Mouse (Mus musculus): Measurements from ENCODE around the gene Rxfp2. TPM values are rescaled to one million over a fixed set of nuclear protein-coding genes. Genes with fewer than 3 reads are reported as not detected.

The Rxfp2 gene
- polyA plus RNA-seq, 1 experiment from 2014 or later = 0.34 TPM

GRCm38 (mm10) chr5:150016861-150017260 lies 1.6 kb upstream of the Rxfp2 start:
- WGBS = 20% methylated on average over 10 of the region's 10 CpGs

GRCm38 (mm10) chr5:150017672-150018071 lies 803 bp upstream of the Rxfp2 start:
- ATAC-seq = no peak
- Histone ChIP-seq H3K27me3 (replicated peaks; ENCODE audit: control insufficient read depth, insufficient read depth, low read length) (no peaks in the 10 kb centered on the region), H3K9ac (replicated peaks; ENCODE audit: low read depth, low read length) (no peak overlapping the region), H3K9me3 (ENCODE audit: control insufficient read depth, low read length) (no peaks in the 10 kb centered on the region), H3K36me3 (ENCODE audit: control insufficient read depth, insufficient read depth) (no peaks in the 10 kb centered on the region), H3K27ac (ENCODE audit: low read length) (no peak overlapping the region), H3K4me2 (ENCODE audit: low read length) (no peak overlapping the region), H3K4me3 (replicated peaks; ENCODE audit: low read length) (no peak overlapping the region), H3K4me1 (replicated peaks; ENCODE audit: control insufficient read depth, insufficient read depth, low read length) (peaks cover 3% of the 10 kb centered on the region)
- 47% methylated on average over 9 of the region's 9 CpGs for WGBS

More at GRCm38 (mm10) chr5:150016861-150017260, 1.6 kb upstream of the Rxfp2 start:
- ATAC-seq = no peak
- Histone ChIP-seq H3K27me3 (replicated peaks; ENCODE audit: control insufficient read depth, insufficient read depth, low read length) (no peaks in the 10 kb centered on the region), H3K9me3 (ENCODE audit: control insufficient read depth, low read length) (no peaks in the 10 kb centered on the region), H3K27ac (ENCODE audit: low read length) (no peak overlapping the region), H3K4me3 (replicated peaks; ENCODE audit: low read length) (no peak overlapping the region), H3K36me3 (ENCODE audit: control insufficient read depth, insufficient read depth) (no peaks in the 10 kb centered on the region), H3K4me1 (replicated peaks; ENCODE audit: control insufficient read depth, insufficient read depth, low read length) (peaks cover 3% of the 10 kb centered on the region; the same call in 1 of the 2 replicates), H3K9ac (replicated peaks; ENCODE audit: low read depth, low read length) (no peak overlapping the region), H3K4me2 (ENCODE audit: low read length) (no peak overlapping the region)

GRCm38 (mm10) chr5:150020851-150021250 lies 2.4 kb downstream of the Rxfp2 start:
- no peak overlapping the region for H3K27ac ChIP-seq (ENCODE audit: low read length)
- no peaks in the 10 kb centered on the region for H3K9me3 ChIP-seq (ENCODE audit: control insufficient read depth, low read length)
- H3K4me2 ChIP-seq (ENCODE audit: low read length) = 0 out of 2 replicates have a peak overlapping the region, but pooled peaks have one; percentile 2
- H3K36me3 ChIP-seq (ENCODE audit: control insufficient read depth, insufficient read depth) = no peaks in the 10 kb centered on the region
- no peak overlapping the region for H3K4me3 ChIP-seq (replicated peaks; ENCODE audit: low read length)
- ATAC-seq = peak; percentile 90
- H3K9ac ChIP-seq (replicated peaks; ENCODE audit: low read depth, low read length) = no peak overlapping the region
- peaks cover 3% of the 10 kb centered on the region for H3K4me1 ChIP-seq (replicated peaks; ENCODE audit: control insufficient read depth, insufficient read depth, low read length)
- H3K27me3 ChIP-seq (replicated peaks; ENCODE audit: control insufficient read depth, insufficient read depth, low read length) = no peaks in the 10 kb centered on the region
- WGBS = 2% methylated on average over 6 of the region's 6 CpGs

- Histone ChIP-seq H3K9ac (replicated peaks; ENCODE audit: low read depth, low read length) (no peak overlapping the region), H3K4me1 (replicated peaks; ENCODE audit: control insufficient read depth, insufficient read depth, low read length) (peaks cover 3% of the 10 kb centered on the region), H3K36me3 (ENCODE audit: control insufficient read depth, insufficient read depth) (no peaks in the 10 kb centered on the region), H3K4me2 (ENCODE audit: low read length) (no peak overlapping the region), H3K27ac (ENCODE audit: low read length) (no peak overlapping the region), H3K9me3 (ENCODE audit: control insufficient read depth, low read length) (no peaks in the 10 kb centered on the region), H3K4me3 (replicated peaks; ENCODE audit: low read length) (no peak overlapping the region), H3K27me3 (replicated peaks; ENCODE audit: control insufficient read depth, insufficient read depth, low read length) (no peaks in the 10 kb centered on the region)
- 20% methylated on average over 4 of the region's 4 CpGs for WGBS
- ATAC-seq = 0 out of 2 replicates have a peak, but pooled peaks have one; percentile 43
These were observed 3.3 kb downstream of the Rxfp2 start for GRCm38 (mm10) chr5:150021805-150022204.

GRCm38 (mm10) chr5:150022556-150022955 lies 4.1 kb downstream of the Rxfp2 start:
- Histone ChIP-seq H3K4me1 (replicated peaks; ENCODE audit: control insufficient read depth, insufficient read depth, low read length) (peaks cover 3% of the 10 kb centered on the region), H3K4me2 (ENCODE audit: low read length) (no peak overlapping the region), H3K27me3 (replicated peaks; ENCODE audit: control insufficient read depth, insufficient read depth, low read length) (no peaks in the 10 kb centered on the region), H3K4me3 (replicated peaks; ENCODE audit: low read length) (no peak overlapping the region), H3K9ac (replicated peaks; ENCODE audit: low read depth, low read length) (no peak overlapping the region), H3K27ac (ENCODE audit: low read length) (no peak overlapping the region), H3K36me3 (ENCODE audit: control insufficient read depth, insufficient read depth) (no peaks in the 10 kb centered on the region), H3K9me3 (ENCODE audit: control insufficient read depth, low read length) (no peaks in the 10 kb centered on the region)
- WGBS = 88% methylated on average over 18 of the region's 18 CpGs
- ATAC-seq = no peak

- Histone ChIP-seq H3K4me1 (replicated peaks; ENCODE audit: control insufficient read depth, insufficient read depth, low read length) (peaks cover 3% of the 10 kb centered on the region), H3K9me3 (ENCODE audit: control insufficient read depth, low read length) (no peaks in the 10 kb centered on the region), H3K27ac (ENCODE audit: low read length) (no peak overlapping the region), H3K36me3 (ENCODE audit: control insufficient read depth, insufficient read depth) (no peaks in the 10 kb centered on the region), H3K9ac (replicated peaks; ENCODE audit: low read depth, low read length) (no peak overlapping the region), H3K4me3 (replicated peaks; ENCODE audit: low read length) (no peak overlapping the region), H3K4me2 (ENCODE audit: low read length) (no peak overlapping the region), H3K27me3 (replicated peaks; ENCODE audit: control insufficient read depth, insufficient read depth, low read length) (no peaks in the 10 kb centered on the region)
- no peak for ATAC-seq
- 90% methylated on average over 6 of the region's 6 CpGs for WGBS
These were observed 5.0 kb downstream of the Rxfp2 start for GRCm38 (mm10) chr5:150023476-150023875.

- Histone ChIP-seq H3K9me3 (ENCODE audit: control insufficient read depth, low read length) (no peaks in the 10 kb centered on the region), H3K4me3 (replicated peaks; ENCODE audit: low read length) (no peak overlapping the region), H3K9ac (replicated peaks; ENCODE audit: low read depth, low read length) (no peak overlapping the region), H3K36me3 (ENCODE audit: control insufficient read depth, insufficient read depth) (no peaks in the 10 kb centered on the region), H3K4me1 (replicated peaks; ENCODE audit: control insufficient read depth, insufficient read depth, low read length) (peaks cover 3% of the 10 kb centered on the region), H3K27ac (ENCODE audit: low read length) (no peak overlapping the region), H3K4me2 (ENCODE audit: low read length) (no peak overlapping the region), H3K27me3 (replicated peaks; ENCODE audit: control insufficient read depth, insufficient read depth, low read length) (no peaks in the 10 kb centered on the region)
- WGBS = 86% methylated on average over 2 of the region's 2 CpGs
- ATAC-seq = no peak
These were observed 5.7 kb downstream of the Rxfp2 start for GRCm38 (mm10) chr5:150024188-150024587.

- no peak overlapping the region for H3K4me2 ChIP-seq (ENCODE audit: low read length)
- H3K27ac ChIP-seq (ENCODE audit: low read length) = no peak overlapping the region
- no peaks in the 10 kb centered on the region for H3K9me3 ChIP-seq (ENCODE audit: control insufficient read depth, low read length)
- ATAC-seq = no peak
- no peaks in the 10 kb centered on the region for H3K27me3 ChIP-seq (replicated peaks; ENCODE audit: control insufficient read depth, insufficient read depth, low read length)
- H3K4me3 ChIP-seq (replicated peaks; ENCODE audit: low read length) = no peak overlapping the region
- H3K4me1 ChIP-seq (replicated peaks; ENCODE audit: control insufficient read depth, insufficient read depth, low read length) = peaks cover 3% of the 10 kb centered on the region
- no peaks in the 10 kb centered on the region for H3K36me3 ChIP-seq (ENCODE audit: control insufficient read depth, insufficient read depth)
- no peak overlapping the region for H3K9ac ChIP-seq (replicated peaks; ENCODE audit: low read depth, low read length)
- 93% methylated on average over 14 of the region's 14 CpGs for WGBS
These were observed 6.4 kb downstream of the Rxfp2 start for GRCm38 (mm10) chr5:150024901-150025300.

GRCm38 (mm10) chr5:150025326-150025725 lies 6.9 kb downstream of the Rxfp2 start:
- Histone ChIP-seq H3K27ac (ENCODE audit: low read length) (no peak overlapping the region), H3K27me3 (replicated peaks; ENCODE audit: control insufficient read depth, insufficient read depth, low read length) (no peaks in the 10 kb centered on the region), H3K4me3 (replicated peaks; ENCODE audit: low read length) (no peak overlapping the region), H3K4me2 (ENCODE audit: low read length) (no peak overlapping the region), H3K9me3 (ENCODE audit: control insufficient read depth, low read length) (no peaks in the 10 kb centered on the region), H3K9ac (replicated peaks; ENCODE audit: low read depth, low read length) (no peak overlapping the region), H3K4me1 (replicated peaks; ENCODE audit: control insufficient read depth, insufficient read depth, low read length) (peaks cover 3% of the 10 kb centered on the region), H3K36me3 (ENCODE audit: control insufficient read depth, insufficient read depth) (no peaks in the 10 kb centered on the region)
- no peak for ATAC-seq
- 86% methylated on average over 15 of the region's 15 CpGs for WGBS

GRCm38 (mm10) chr5:150026509-150027087 lies 8.1 kb downstream of the Rxfp2 start:
- Histone ChIP-seq H3K9ac (replicated peaks; ENCODE audit: low read depth, low read length) (no peak overlapping the region), H3K27ac (ENCODE audit: low read length) (no peak overlapping the region), H3K27me3 (replicated peaks; ENCODE audit: control insufficient read depth, insufficient read depth, low read length) (no peaks in the 10 kb centered on the region), H3K36me3 (ENCODE audit: control insufficient read depth, insufficient read depth) (no peaks in the 10 kb centered on the region), H3K4me1 (replicated peaks; ENCODE audit: control insufficient read depth, insufficient read depth, low read length) (no peaks in the 10 kb centered on the region; the same call in none of the 2 replicates), H3K4me3 (replicated peaks; ENCODE audit: low read length) (no peak overlapping the region), H3K9me3 (ENCODE audit: control insufficient read depth, low read length) (no peaks in the 10 kb centered on the region), H3K4me2 (ENCODE audit: low read length) (no peak overlapping the region)
- no peak for ATAC-seq
- 78% methylated on average over 12 of the region's 12 CpGs for WGBS

All from forebrain, embryonic 16.5 days (tissue).